Mouse (Mus musculus) hindbrain, embryonic 16.5 days (tissue): ENCODE measurements at regions not wholly inside any gene's neighbourhood (a gene's known extent, or its start where the extent isn't known, plus 50 kb on each side); places are given as distances from the start of the nearest gene placed in this dataset.

Experiments
- ATAC-seq: fragments of 200-750 bp; cut with Nextera tagmentation; 2 replicates; pipeline ENCODE4 v1.8.0; 2017; ENCODE audit warnings: moderate TSS enrichment, moderate library complexity
- H3K27ac ChIP-seq: fragments of 300-500 bp; sonication (generic); 2 replicates; pipeline ENCODE4 v1.5.1; 2014; ENCODE audit warnings: low read depth, mild to moderate bottlenecking, control low read depth, low read length, moderate library complexity
- H3K27me3 ChIP-seq: fragments of 300-500 bp; sonication (generic); replicated peaks from 2 replicates; pipeline ENCODE4 v1.6.1; 2014; ENCODE audit warnings: low read length; ENCODE audit not compliant: control insufficient read depth, insufficient read depth
- H3K36me3 ChIP-seq: fragments of 300-500 bp; sonication (generic); 2 replicates; pipeline ENCODE4 v1.6.1; 2014; ENCODE audit warnings: mild to moderate bottlenecking, low read length, moderate library complexity, mixed read lengths; ENCODE audit not compliant: control insufficient read depth, insufficient read depth
- H3K4me1 ChIP-seq: fragments of 300-500 bp; sonication (generic); 2 replicates; pipeline ENCODE4 v1.6.1; 2014; ENCODE audit warnings: low read depth, low read length; ENCODE audit not compliant: control insufficient read depth, insufficient read depth
- H3K4me2 ChIP-seq: fragments of 300-500 bp; sonication (generic); 2 replicates; pipeline ENCODE4 v1.6.1; 2014; ENCODE audit warnings: mild to moderate bottlenecking, low read length, control low read depth, moderate library complexity
- H3K4me3 ChIP-seq: fragments of 300-500 bp; sonication (generic); 2 replicates; pipeline ENCODE4 v1.5.1; 2014; ENCODE audit warnings: mild to moderate bottlenecking, low read length, control low read depth, moderate library complexity
- H3K9ac ChIP-seq: fragments of 300-500 bp; sonication (generic); 2 replicates; pipeline ENCODE4 v1.6.1; 2014; ENCODE audit warnings: low read depth, mild to moderate bottlenecking, control low read depth, low read length, moderate library complexity
- H3K9me3 ChIP-seq: fragments of 300-500 bp; sonication (generic); 2 replicates; pipeline ENCODE4 v1.6.1; 2014; ENCODE audit warnings: mild to moderate bottlenecking, low read length, moderate library complexity; ENCODE audit not compliant: control insufficient read depth
- WGBS: fragments of 180-500 bp; shearing (Covaris S2); extraction: QIAGEN DNeasy Blood & Tissue Kit; methylation state at CpG from one replicate; pipeline ENCODE4 v1.1.7; 2014; 5-methylcytosine and 5-hydroxymethylcytosine counted together

GRCm38 (mm10) chr15:17880168-17880567, 938.6 kb upstream of the Cdh10 start:
- Histone ChIP-seq H3K9ac (no peak overlapping the region), H3K36me3 (no peaks in the 10 kb centered on the region), H3K27me3 (no peaks in the 10 kb centered on the region), H3K9me3 (no peaks in the 10 kb centered on the region), H3K27ac (no peak overlapping the region), H3K4me2 (no peak overlapping the region), H3K4me1 (no peaks in the 10 kb centered on the region), H3K4me3 (no peak overlapping the region)
- WGBS, result 81% methylated on average over 2 of the region's 2 CpGs
- no peak for ATAC-seq

- 89% methylated on average over 1 of the region's 1 CpGs for WGBS
- ATAC-seq, result no peak
These were observed 929.4 kb upstream of the Cdh10 start for GRCm38 (mm10) chr15:17889309-17889708.

GRCm38 (mm10) chr15:17900026-17900425, 918.7 kb upstream of the Cdh10 start:
- H3K36me3 ChIP-seq, result no peaks in the 10 kb centered on the region
- H3K9ac ChIP-seq, result no peak overlapping the region
- ATAC-seq, result no peak
- H3K4me1 ChIP-seq, result no peaks in the 10 kb centered on the region
- H3K9me3 ChIP-seq, result no peaks in the 10 kb centered on the region
- no peaks in the 10 kb centered on the region for H3K27me3 ChIP-seq
- 89% methylated on average over 1 of the region's 1 CpGs for WGBS
- H3K27ac ChIP-seq, result no peak overlapping the region
- H3K4me3 ChIP-seq, result no peak overlapping the region
- no peak overlapping the region for H3K4me2 ChIP-seq

More at GRCm38 (mm10) chr15:17889309-17889708, 929.4 kb upstream of the Cdh10 start:
- no peak overlapping the region for H3K4me3 ChIP-seq
- H3K4me1 ChIP-seq, result no peaks in the 10 kb centered on the region
- no peaks in the 10 kb centered on the region for H3K36me3 ChIP-seq
- no peak overlapping the region for H3K4me2 ChIP-seq
- H3K27ac ChIP-seq, result no peak overlapping the region
- H3K9ac ChIP-seq, result no peak overlapping the region
- no peaks in the 10 kb centered on the region for H3K9me3 ChIP-seq
- no peaks in the 10 kb centered on the region for H3K27me3 ChIP-seq

GRCm38 (mm10) chr15:17912241-17912640, 906.5 kb upstream of the Cdh10 start:
- Histone ChIP-seq H3K4me2 (no peak overlapping the region), H3K9me3 (no peaks in the 10 kb centered on the region), H3K4me1 (no peaks in the 10 kb centered on the region), H3K36me3 (no peaks in the 10 kb centered on the region), H3K27me3 (no peaks in the 10 kb centered on the region), H3K27ac (no peak overlapping the region), H3K4me3 (no peak overlapping the region), H3K9ac (no peak overlapping the region)
- no peak for ATAC-seq
- 90% methylated on average over 2 of the region's 2 CpGs for WGBS

- H3K9me3 ChIP-seq, result no peaks in the 10 kb centered on the region
- no peak overlapping the region for H3K9ac ChIP-seq
- no peak overlapping the region for H3K27ac ChIP-seq
- ATAC-seq, result peak; percentile 82; the same call in 1 of the 2 replicates
- no peak overlapping the region for H3K4me3 ChIP-seq
- no peaks in the 10 kb centered on the region for H3K4me1 ChIP-seq
- H3K27me3 ChIP-seq, result no peaks in the 10 kb centered on the region
- no peaks in the 10 kb centered on the region for H3K36me3 ChIP-seq
- H3K4me2 ChIP-seq, result no peak overlapping the region
- WGBS, result 51% methylated on average over 3 of the region's 3 CpGs
These were observed 886.2 kb upstream of the Cdh10 start for GRCm38 (mm10) chr15:17932573-17932972.

- Histone ChIP-seq H3K27ac (no peak overlapping the region), H3K4me1 (no peaks in the 10 kb centered on the region), H3K27me3 (no peaks in the 10 kb centered on the region), H3K9me3 (no peaks in the 10 kb centered on the region), H3K4me2 (no peak overlapping the region), H3K36me3 (no peaks in the 10 kb centered on the region), H3K4me3 (no peak overlapping the region), H3K9ac (no peak overlapping the region)
- WGBS, result 93% methylated on average over 15 of the region's 15 CpGs
- ATAC-seq, result no peak
These were observed 884.9 kb upstream of the Cdh10 start for GRCm38 (mm10) chr15:17933875-17934274.

GRCm38 (mm10) chr15:17935473-17935872, 883.3 kb upstream of the Cdh10 start:
- no peak overlapping the region for H3K4me2 ChIP-seq
- no peaks in the 10 kb centered on the region for H3K9me3 ChIP-seq
- H3K4me1 ChIP-seq, result no peaks in the 10 kb centered on the region
- no peak overlapping the region for H3K4me3 ChIP-seq
- no peaks in the 10 kb centered on the region for H3K36me3 ChIP-seq
- WGBS, result 84% methylated on average over 1 of the region's 1 CpGs
- H3K27me3 ChIP-seq, result no peaks in the 10 kb centered on the region
- no peak overlapping the region for H3K9ac ChIP-seq
- H3K27ac ChIP-seq, result no peak overlapping the region
- ATAC-seq, result no peak

- Histone ChIP-seq H3K27ac (no peak overlapping the region), H3K9me3 (no peaks in the 10 kb centered on the region), H3K4me2 (no peak overlapping the region), H3K4me1 (no peaks in the 10 kb centered on the region), H3K36me3 (no peaks in the 10 kb centered on the region), H3K27me3 (no peaks in the 10 kb centered on the region), H3K4me3 (no peak overlapping the region), H3K9ac (no peak overlapping the region)
- WGBS, result 71% methylated on average over 1 of the region's 1 CpGs
- ATAC-seq, result no peak
These were observed 856.0 kb upstream of the Cdh10 start for GRCm38 (mm10) chr15:17962778-17963177.

- no peaks in the 10 kb centered on the region for H3K4me1 ChIP-seq
- WGBS, result 62% methylated on average over 4 of the region's 4 CpGs
These were observed 855.2 kb upstream of the Cdh10 start for GRCm38 (mm10) chr15:17963240-17964209.

More at GRCm38 (mm10) chr15:17963240-17964209, 855.2 kb upstream of the Cdh10 start:
- no peak for ATAC-seq
- no peak overlapping the region for H3K27ac ChIP-seq
- H3K4me3 ChIP-seq, result no peak overlapping the region
- H3K36me3 ChIP-seq, result no peaks in the 10 kb centered on the region
- no peak overlapping the region for H3K4me2 ChIP-seq
- H3K9ac ChIP-seq, result no peak overlapping the region
- no peaks in the 10 kb centered on the region for H3K27me3 ChIP-seq
- H3K9me3 ChIP-seq, result no peaks in the 10 kb centered on the region
